Mouse (Mus musculus) C2C12 (cell line): ENCODE data around the gene Zbtb45.

Experiments used
- CTCF ChIP-seq: IDR thresholded peaks from one replicate; pipeline ENCODE4 v1.5.1; 2011; ENCODE audit not compliant: control insufficient read depth, insufficient read depth, insufficient read length
- USF1 ChIP-seq: IDR thresholded peaks from one replicate; pipeline ENCODE4 v1.6.1; 2011; ENCODE audit warnings: low read depth, mild to moderate bottlenecking, control low read depth, moderate library complexity

DNA sequence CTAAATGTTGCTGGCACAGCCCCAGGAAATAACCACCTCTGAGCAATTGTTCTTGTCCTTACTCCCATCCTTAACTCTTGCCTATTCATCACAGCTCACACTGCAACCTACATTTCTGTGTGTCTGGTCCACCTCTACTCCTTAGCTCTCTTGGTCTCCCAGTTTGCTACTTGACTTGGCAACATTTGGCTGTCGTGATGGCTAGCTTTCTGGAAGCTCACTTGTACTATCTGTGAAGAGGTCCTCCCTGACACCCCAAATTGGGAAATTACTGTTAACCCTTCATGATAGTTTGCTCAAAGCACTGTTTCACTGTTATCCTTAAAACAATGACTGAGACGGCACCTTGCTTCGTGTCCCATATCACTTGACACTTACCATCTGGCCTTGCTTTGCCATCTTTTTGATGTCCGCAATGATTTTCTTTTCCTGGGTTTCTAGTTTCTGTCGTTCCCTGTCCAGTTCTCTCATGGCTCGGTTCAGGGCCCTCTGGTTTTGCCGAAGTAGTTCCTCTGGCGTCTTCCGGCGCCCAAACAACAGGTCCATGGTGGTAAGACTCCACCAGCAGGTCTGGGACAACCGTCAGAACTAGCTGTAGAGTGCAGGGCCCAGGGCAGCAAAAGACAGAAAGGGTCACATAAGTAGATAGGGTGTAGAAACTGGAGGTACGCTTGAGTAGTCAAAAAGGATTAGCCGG lies 23.8 kb upstream of the Zbtb45 start:
- TF ChIP-seq CTCF (no peak), USF1 (no peak)
